Mouse (Mus musculus) limb, embryonic 13.5 days (tissue): ENCODE data around the gene Pdgfa. TPM values are rescaled to one million over a fixed set of nuclear protein-coding genes. Genes with fewer than 3 reads are reported as not detected.

Experiments used
- ATAC-seq: fragments of 200-750 bp; cut with Nextera tagmentation; 2 replicates; pipeline ENCODE4 v1.8.0; 2017; ENCODE audit warnings: low read depth, moderate number of reproducible peaks, moderate TSS enrichment; ENCODE audit not compliant: low FRiP score
- H3K27ac ChIP-seq: fragments of 300-500 bp; sonication (generic); 2 replicates; pipeline ENCODE4 v1.5.1; 2015; ENCODE audit warnings: inconsistent platforms, mild to moderate bottlenecking, moderate library complexity
- H3K27me3 ChIP-seq: fragments of 300-500 bp; sonication (generic); 2 replicates; pipeline ENCODE4 v1.6.1; 2015; ENCODE audit warnings: mild to moderate bottlenecking, inconsistent platforms
- H3K36me3 ChIP-seq: fragments of 300-500 bp; sonication (generic); 2 replicates; pipeline ENCODE4 v1.6.1; 2015; ENCODE audit warnings: inconsistent platforms, mild to moderate bottlenecking, moderate library complexity
- H3K4me1 ChIP-seq: fragments of 300-500 bp; sonication (generic); 2 replicates; pipeline ENCODE4 v1.6.1; 2015; ENCODE audit warnings: inconsistent platforms
- H3K4me2 ChIP-seq: fragments of 300-500 bp; sonication (generic); replicated peaks from 2 replicates; pipeline ENCODE4 v1.6.1; 2015; ENCODE audit warnings: inconsistent platforms, mild to moderate bottlenecking, moderate library complexity
- H3K4me3 ChIP-seq: fragments of 300-500 bp; sonication (generic); 2 replicates; pipeline ENCODE4 v1.5.1; 2015; ENCODE audit warnings: moderate library complexity, mild to moderate bottlenecking, inconsistent platforms
- H3K9ac ChIP-seq: fragments of 300-500 bp; sonication (generic); 2 replicates; pipeline ENCODE4 v1.6.1; 2015; ENCODE audit warnings: mild to moderate bottlenecking, inconsistent platforms
- H3K9me3 ChIP-seq: fragments of 300-500 bp; sonication (generic); 2 replicates; pipeline ENCODE4 v1.6.1; 2016; ENCODE audit warnings: inconsistent platforms
- WGBS: fragments of 180-500 bp; shearing (Covaris S2); methylation state at CpG from one replicate; pipeline ENCODE4 v1.1.7; 2015; 5-methylcytosine and 5-hydroxymethylcytosine counted together
- polyA plus RNA-seq: library from polyadenylated mRNA; unstranded; fragments of >200 nt; fragmentation: Nextera tagmentation; extraction: Ambion mirVana; gene quantifications from 2 replicates; pipeline ENCODE4 v1.2.1, GENCODE M21; 2015

Gene Pdgfa
- polyA plus RNA-seq, 1 experiment from 2014 or later: 52.1 TPM

GRCm38 (mm10) chr5:138948031-138948980 is 48.9 kb downstream of the Pdgfa start:
- Histone ChIP-seq H3K27ac (peak overlapping the region; percentile 44; the same call in 1 of the 2 replicates), H3K36me3 (no peaks in the 10 kb centered on the region), H3K9ac (no peak overlapping the region), H3K4me1 (peaks cover 35% of the 10 kb centered on the region), H3K9me3 (no peaks in the 10 kb centered on the region), H3K27me3 (no peaks in the 10 kb centered on the region; the same call in none of the 2 replicates), H3K4me2 (no peak overlapping the region), H3K4me3 (no peak overlapping the region)
- WGBS: 41% methylated on average over 13 of the region's 13 CpGs
- ATAC-seq: peak; percentile 60

GRCm38 (mm10) chr5:138947487-138947886 is 49.7 kb downstream of the Pdgfa start:
- no peaks in the 10 kb centered on the region; the same call in none of the 2 replicates for H3K27me3 ChIP-seq
- peaks cover 28% of the 10 kb centered on the region for H3K4me1 ChIP-seq
- H3K36me3 ChIP-seq: no peaks in the 10 kb centered on the region
- WGBS: 78% methylated on average over 5 of the region's 5 CpGs
- H3K9ac ChIP-seq: no peak overlapping the region
- H3K27ac ChIP-seq: 0 out of 2 replicates have a peak overlapping the region, but pooled peaks have one; percentile 28
- no peak for ATAC-seq
- no peak overlapping the region for H3K4me3 ChIP-seq
- no peaks in the 10 kb centered on the region for H3K9me3 ChIP-seq
- no peak overlapping the region for H3K4me2 ChIP-seq

- WGBS: 63% methylated on average over 5 of the region's 5 CpGs
- H3K36me3 ChIP-seq: no peaks in the 10 kb centered on the region
- H3K27me3 ChIP-seq: no peaks in the 10 kb centered on the region; the same call in none of the 2 replicates
- ATAC-seq: no peak
- no peak overlapping the region for H3K27ac ChIP-seq
- no peaks in the 10 kb centered on the region for H3K9me3 ChIP-seq
- H3K4me3 ChIP-seq: no peak overlapping the region
- no peak overlapping the region for H3K4me2 ChIP-seq
- no peak overlapping the region for H3K9ac ChIP-seq
- H3K4me1 ChIP-seq: peaks cover 28% of the 10 kb centered on the region
Observed at GRCm38 (mm10) chr5:138946931-138947330, 50.2 kb downstream of the Pdgfa start.

GRCm38 (mm10) chr5:138945011-138945410 is 52.2 kb downstream of the Pdgfa start:
- ATAC-seq: no peak
- Histone ChIP-seq H3K27ac (no peak overlapping the region), H3K9ac (no peak overlapping the region), H3K27me3 (no peaks in the 10 kb centered on the region; the same call in 1 of the 2 replicates), H3K9me3 (no peaks in the 10 kb centered on the region), H3K4me1 (peaks cover 28% of the 10 kb centered on the region), H3K4me3 (no peak overlapping the region), H3K4me2 (no peak overlapping the region), H3K36me3 (no peaks in the 10 kb centered on the region)
- WGBS: 83% methylated on average over 3 of the region's 3 CpGs

DNA sequence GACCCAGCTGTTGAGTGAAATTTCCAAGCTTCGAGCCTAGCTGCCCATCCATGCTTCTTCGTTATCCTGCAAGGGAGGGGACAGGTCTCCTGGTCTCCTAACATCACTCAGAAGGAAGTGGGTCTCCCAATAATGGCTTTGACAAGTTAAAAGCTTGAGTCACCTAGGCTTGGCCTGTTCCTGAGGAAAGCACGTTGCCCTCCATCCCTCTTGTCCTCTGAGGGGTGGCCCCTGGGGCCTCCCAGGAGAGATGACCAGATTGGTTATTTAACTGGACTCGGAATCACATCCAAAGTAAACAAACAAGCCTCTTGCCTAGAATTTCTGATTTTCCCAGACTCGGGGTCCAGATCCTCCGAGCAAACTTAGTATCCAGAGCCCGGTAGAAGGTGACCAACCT is 52.6 kb downstream of the Pdgfa start:
- no peak overlapping the region for H3K4me3 ChIP-seq
- peaks cover 26% of the 10 kb centered on the region for H3K4me1 ChIP-seq
- H3K27ac ChIP-seq: no peak overlapping the region
- no peak for ATAC-seq
- H3K36me3 ChIP-seq: no peaks in the 10 kb centered on the region
- no peaks in the 10 kb centered on the region for H3K27me3 ChIP-seq
- H3K9me3 ChIP-seq: no peaks in the 10 kb centered on the region
- H3K9ac ChIP-seq: no peak overlapping the region
- no peak overlapping the region for H3K4me2 ChIP-seq
- WGBS: 84% methylated on average over 7 of the region's 7 CpGs

DNA sequence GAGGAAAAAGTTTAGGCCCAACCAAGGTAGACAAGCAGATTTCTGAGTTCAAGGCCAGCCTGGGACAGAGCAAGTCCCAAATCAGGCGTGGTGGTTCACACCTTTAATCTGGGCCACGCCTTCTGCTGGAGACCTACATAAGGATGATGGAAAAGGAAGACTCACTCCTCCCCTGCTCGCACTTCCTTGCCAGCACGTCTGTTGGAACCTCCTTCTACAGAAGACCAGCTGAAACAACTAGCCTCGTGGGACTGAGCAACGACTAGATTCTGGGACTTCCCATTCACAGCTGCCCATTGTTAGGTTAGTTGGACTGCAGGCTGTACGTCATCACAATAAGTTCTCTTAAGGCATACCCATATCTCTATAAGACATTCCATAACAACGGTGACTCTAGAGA is 55.3 kb downstream of the Pdgfa start:
- Histone ChIP-seq H3K9ac (no peak overlapping the region), H3K9me3 (no peaks in the 10 kb centered on the region), H3K27me3 (no peaks in the 10 kb centered on the region), H3K36me3 (no peaks in the 10 kb centered on the region), H3K4me2 (no peak overlapping the region), H3K4me1 (peaks cover 9% of the 10 kb centered on the region), H3K27ac (no peak overlapping the region), H3K4me3 (no peak overlapping the region)
- no peak for ATAC-seq
- WGBS: 73% methylated on average over 8 of the region's 8 CpGs

GRCm38 (mm10) chr5:138940576-138940975 is 56.6 kb downstream of the Pdgfa start:
- 87% methylated on average over 4 of the region's 4 CpGs for WGBS
- no peak overlapping the region for H3K4me3 ChIP-seq
- no peak for ATAC-seq

GRCm38 (mm10) chr5:138938572-138939163 is 58.5 kb downstream of the Pdgfa start:
- Histone ChIP-seq H3K9me3 (no peaks in the 10 kb centered on the region), H3K27ac (no peak overlapping the region), H3K4me2 (no peak overlapping the region), H3K27me3 (no peaks in the 10 kb centered on the region), H3K36me3 (no peaks in the 10 kb centered on the region), H3K4me1 (peaks cover 15% of the 10 kb centered on the region), H3K4me3 (no peak overlapping the region), H3K9ac (no peak overlapping the region)
- peak; percentile 82 for ATAC-seq
- WGBS: 53% methylated on average over 3 of the region's 3 CpGs

More at GRCm38 (mm10) chr5:138940576-138940975, 56.6 kb downstream of the Pdgfa start:
- Histone ChIP-seq H3K9me3 (no peaks in the 10 kb centered on the region), H3K27ac (no peak overlapping the region), H3K9ac (no peak overlapping the region), H3K4me2 (no peak overlapping the region), H3K4me1 (peaks cover 8% of the 10 kb centered on the region), H3K27me3 (no peaks in the 10 kb centered on the region), H3K36me3 (no peaks in the 10 kb centered on the region)

DNA sequence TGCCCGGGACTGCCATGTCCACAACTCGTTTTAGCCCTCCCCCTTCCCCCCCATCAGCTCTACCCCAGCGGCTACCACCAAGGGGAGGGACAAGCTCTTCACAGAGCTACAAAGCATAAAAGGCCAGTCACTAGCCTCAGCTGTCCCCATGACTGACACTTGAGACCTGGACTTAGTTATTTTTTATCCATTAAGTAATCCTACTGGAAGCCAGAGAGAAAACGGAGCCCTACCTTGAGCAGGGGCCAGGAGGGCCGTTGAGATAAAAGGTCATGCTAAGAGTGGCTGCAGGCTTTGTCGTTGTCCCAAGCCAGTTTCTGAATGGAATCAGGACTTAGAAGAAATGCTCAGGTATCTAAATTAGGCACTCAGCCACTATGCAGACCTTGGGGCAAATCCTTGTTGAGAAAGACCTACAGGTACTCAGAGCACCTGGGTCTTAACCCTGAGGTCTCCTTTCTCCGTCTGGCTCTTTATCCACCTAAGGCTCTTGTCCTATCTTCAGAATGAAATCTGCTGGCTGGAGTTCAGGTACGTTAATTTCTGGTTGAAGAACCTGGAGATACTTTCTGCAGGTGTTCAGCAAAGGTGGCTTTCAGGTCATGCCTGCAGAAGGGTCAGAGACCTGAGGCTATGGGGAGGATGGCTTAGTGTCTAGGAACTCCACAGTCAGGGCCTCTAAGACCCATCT is 60.6 kb downstream of the Pdgfa start:
- Histone ChIP-seq H3K4me2 (no peak overlapping the region), H3K9me3 (no peaks in the 10 kb centered on the region), H3K36me3 (no peaks in the 10 kb centered on the region), H3K9ac (no peak overlapping the region), H3K27me3 (0 out of 2 replicates have a peak, but pooled peaks cover 2% of the 10 kb centered on the region), H3K27ac (no peak overlapping the region), H3K4me3 (no peak overlapping the region), H3K4me1 (peaks cover 30% of the 10 kb centered on the region)
- no peak for ATAC-seq
- WGBS: 80% methylated on average over 8 of the region's 8 CpGs

- Histone ChIP-seq H3K4me1 (peaks cover 42% of the 10 kb centered on the region), H3K36me3 (no peaks in the 10 kb centered on the region), H3K4me2 (no peak overlapping the region), H3K4me3 (no peak overlapping the region), H3K9ac (no peak overlapping the region), H3K27ac (no peak overlapping the region), H3K9me3 (no peaks in the 10 kb centered on the region), H3K27me3 (0 out of 2 replicates have a peak, but pooled peaks cover 3% of the 10 kb centered on the region)
- no peak for ATAC-seq
- 11% methylated on average over 6 of the region's 6 CpGs for WGBS
Observed at GRCm38 (mm10) chr5:138934540-138934939, 62.6 kb downstream of the Pdgfa start.

DNA sequence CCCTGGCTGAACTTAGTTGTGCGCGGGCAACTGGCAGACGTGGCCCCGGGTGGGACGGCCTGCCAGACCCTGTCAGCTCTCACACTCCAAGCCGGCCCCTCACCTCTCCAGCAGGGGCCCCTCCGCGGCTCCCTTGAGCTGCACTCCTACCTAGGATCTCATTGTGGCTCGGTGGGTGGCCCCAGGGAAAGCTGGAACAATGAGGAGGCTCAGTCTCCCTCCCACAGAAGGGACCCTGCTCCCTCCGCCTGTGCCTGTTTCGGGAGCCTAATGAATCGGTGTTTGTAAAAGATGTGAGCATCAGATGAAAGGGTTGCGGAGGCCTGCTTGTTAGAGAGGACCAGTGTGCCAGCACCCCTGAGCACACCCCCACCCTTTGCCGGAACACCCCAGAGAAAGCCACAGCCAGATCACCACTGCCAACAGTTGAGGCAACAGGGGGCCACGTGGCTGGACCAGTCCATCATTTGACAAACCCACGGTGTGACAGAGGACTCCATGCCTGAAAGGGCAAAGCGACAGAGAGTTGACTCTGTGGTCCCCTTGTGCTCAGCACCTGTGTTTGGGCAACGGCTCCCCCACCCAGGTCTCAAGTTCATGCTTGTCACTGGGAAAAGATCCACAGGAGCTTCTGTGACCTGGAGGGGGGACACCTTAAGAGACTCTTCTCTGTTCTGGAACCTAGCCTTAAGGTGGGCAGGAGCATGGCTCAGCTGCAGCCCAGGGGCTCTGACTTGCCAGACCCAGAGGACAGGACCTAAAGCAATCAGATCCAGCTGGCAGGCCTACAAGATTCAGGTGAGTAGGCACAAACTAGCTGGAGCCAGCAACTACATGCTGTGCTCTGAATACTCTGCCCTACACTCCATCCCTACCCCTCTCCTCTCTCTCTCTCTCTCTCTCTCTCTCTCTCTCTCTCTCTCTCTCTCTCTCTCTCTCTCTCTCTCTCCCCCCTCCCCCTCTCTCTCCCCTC is 64.4 kb downstream of the Pdgfa start:
- peaks cover 35% of the 10 kb centered on the region for H3K4me1 ChIP-seq
- H3K27me3 ChIP-seq: 0 out of 2 replicates have a peak, but pooled peaks cover 3% of the 10 kb centered on the region
- H3K27ac ChIP-seq: no peak overlapping the region
- peak overlapping the region; percentile 48; the same call in 1 of the 2 replicates for H3K9ac ChIP-seq
- no peaks in the 10 kb centered on the region for H3K36me3 ChIP-seq
- no peak overlapping the region for H3K4me3 ChIP-seq
- 9% methylated on average over 18 of the region's 18 CpGs for WGBS
- no peak for ATAC-seq
- H3K9me3 ChIP-seq: no peaks in the 10 kb centered on the region
- peak overlapping the region; percentile 30 for H3K4me2 ChIP-seq
